8 mouse cellular contexts compared by ENCODE assay signal in the genomic region with DNA sequence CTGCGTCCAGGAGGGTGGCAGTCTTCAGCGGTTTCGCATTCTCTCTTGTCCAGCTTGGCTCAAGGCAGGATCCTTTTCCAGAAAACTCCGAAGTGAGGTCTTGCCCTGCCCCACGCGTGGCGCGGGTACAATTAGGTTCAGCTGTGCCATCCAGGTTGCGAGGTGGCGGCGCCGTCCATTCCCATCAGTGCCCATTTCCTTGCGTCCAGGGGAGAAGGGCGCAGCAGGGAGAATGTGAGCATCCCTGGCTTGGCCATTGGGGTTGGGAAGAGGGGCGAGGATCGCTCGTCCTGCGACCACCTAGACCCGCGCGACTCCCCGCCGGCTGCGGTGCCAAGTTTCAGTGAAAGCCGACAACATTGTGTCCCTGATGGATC. TPM values are rescaled to one million over a fixed set of nuclear protein-coding genes. Genes with fewer than 3 reads are reported as not detected.
DNase-seq lines count a peak whose midpoint lies in the region; ATAC-seq lines count a peak whose summit lies in the region.

No protein-coding gene starts in this region.

- no peaks in the 10 kb centered on the region for H3K27me3 ChIP-seq in heart, embryonic 15.5 days
- H3K27me3 ChIP-seq in hindbrain, embryonic 14.5 days (ENCODE audit: control insufficient read depth, insufficient read depth, low read length): peaks cover 29% of the 10 kb centered on the region
- peaks cover 36% of the 10 kb centered on the region for H3K27me3 ChIP-seq in midbrain, embryonic 14.5 days (ENCODE audit: control insufficient read depth, insufficient read depth, low read length)

- H3K9me3 ChIP-seq in heart, embryonic 15.5 days (replicated peaks): no peaks in the 10 kb centered on the region
- no peaks in the 10 kb centered on the region for H3K9me3 ChIP-seq in hindbrain, embryonic 14.5 days (ENCODE audit: control insufficient read depth, low read length)
- no peaks in the 10 kb centered on the region for H3K9me3 ChIP-seq in midbrain, embryonic 14.5 days (ENCODE audit: control insufficient read depth, low read length)

- peak overlapping the region; percentile 65 for H3K9ac ChIP-seq in heart, embryonic 15.5 days
- H3K9ac ChIP-seq in hindbrain, embryonic 14.5 days: peak overlapping the region; percentile 44; the same call in 1 of the 2 replicates
- peak overlapping the region; percentile 36 for H3K9ac ChIP-seq in midbrain, embryonic 14.5 days (replicated peaks; ENCODE audit: low read length)

- peak; percentile 10; the same call in 1 of the 2 replicates for ATAC-seq in heart, embryonic 15.5 days (replicated peaks; ENCODE audit: insufficient number of reproducible peaks, insufficient read depth, low FRiP score, low read depth)
- peak; percentile 10; the same call in 1 of the 2 replicates for ATAC-seq in common myeloid progenitor, adult 5-6 weeks (replicated peaks; ENCODE audit: low read depth, poor library complexity, severe bottlenecking)
- ATAC-seq in hindbrain, embryonic 14.5 days (ENCODE audit: low FRiP score): peak; percentile 19; the same call in 1 of the 2 replicates
- ATAC-seq in midbrain, embryonic 14.5 days (ENCODE audit: low FRiP score, low TSS enrichment): no peak
- no peak for ATAC-seq in cerebellum, adult (ENCODE audit: insufficient number of reproducible peaks, low FRiP score, low TSS enrichment)

- peaks cover 8% of the 10 kb centered on the region for H3K4me1 ChIP-seq in heart, embryonic 15.5 days (replicated peaks)
- H3K4me1 ChIP-seq in hindbrain, embryonic 14.5 days (replicated peaks; ENCODE audit: control insufficient read depth, insufficient read depth, low read length): no peaks in the 10 kb centered on the region; the same call in 1 of the 2 replicates
- peaks cover 10% of the 10 kb centered on the region for H3K4me1 ChIP-seq in midbrain, embryonic 14.5 days (ENCODE audit: control insufficient read depth, insufficient read depth, low read length)

- under 1% methylated on average over 25 of the region's 25 CpGs for WGBS in heart, embryonic 15.5 days
- 1% methylated on average over 25 of the region's 25 CpGs for WGBS in hindbrain, embryonic 14.5 days
- under 1% methylated on average over 25 of the region's 25 CpGs for WGBS in midbrain, embryonic 14.5 days

- intact Hi-C loops in heart, postnatal 36 days (cut with DNase I): no loop called here

- H3K4me2 ChIP-seq in heart, embryonic 15.5 days: peak overlapping the region; percentile 96
- H3K4me2 ChIP-seq in hindbrain, embryonic 14.5 days (replicated peaks): peak overlapping the region; percentile 59
- peak overlapping the region; percentile 68 for H3K4me2 ChIP-seq in midbrain, embryonic 14.5 days (ENCODE audit: low read length)

- DNase-seq in heart, postnatal 36 days: no peak
- no peak for DNase-seq in hindbrain, embryonic 14.5 days (ENCODE audit: low spot score)
- peak; percentile 21 for DNase-seq in midbrain, embryonic 14.5 days
- no peak for DNase-seq in MN1 (ENCODE audit: low spot score)
- no peak for DNase-seq in testis, postnatal 14 days (ENCODE audit: low spot score)

- H3K36me3 ChIP-seq in heart, embryonic 15.5 days: no peaks in the 10 kb centered on the region
- H3K36me3 ChIP-seq in hindbrain, embryonic 14.5 days (replicated peaks; ENCODE audit: control insufficient read depth, insufficient read depth): no peaks in the 10 kb centered on the region
- no peaks in the 10 kb centered on the region for H3K36me3 ChIP-seq in midbrain, embryonic 14.5 days (ENCODE audit: control insufficient read depth, insufficient read depth, low read length)

- H3K4me3 ChIP-seq in heart, embryonic 15.5 days: peak overlapping the region; percentile 82
- peak overlapping the region; percentile 41 for H3K4me3 ChIP-seq in hindbrain, embryonic 14.5 days (replicated peaks; ENCODE audit: low read length)
- H3K4me3 ChIP-seq in midbrain, embryonic 14.5 days (replicated peaks; ENCODE audit: low read depth, low read length): peak overlapping the region; percentile 34

- no peak overlapping the region; the same call in 1 of the 2 replicates for H3K27ac ChIP-seq in heart, embryonic 15.5 days
- H3K27ac ChIP-seq in hindbrain, embryonic 14.5 days: no peak overlapping the region
- H3K27ac ChIP-seq in midbrain, embryonic 14.5 days (replicated peaks; ENCODE audit: low read depth, low read length): no peak overlapping the region

RNA-seq across cellular contexts. Expression of a gene that starts 0.5 kb away (rescaled TPM):
- 3.8 and 4.2 TPM in 2 replicates for polyA plus RNA-seq in heart, embryonic 15.5 days (2015; fragmentation: Nextera tagmentation; extraction: Ambion mirVana)
- total RNA-seq in heart, postnatal 36 days (2021): 1 to 10 TPM; 1.4 to 2.3 TPM
- 3.5 and 4.6 TPM in 2 replicates for total RNA-seq in common myeloid progenitor, adult 5-6 weeks (2017)
- 5.2 and 6.3 TPM in 2 replicates for polyA plus RNA-seq in hindbrain, embryonic 14.5 days (2014; fragmentation: Nextera tagmentation; extraction: Ambion mirVana)
- 2.1 and 3.1 TPM in 2 replicates for polyA plus RNA-seq in midbrain, embryonic 14.5 days (2014; fragmentation: Nextera tagmentation; extraction: Ambion mirVana)

Comparison
In these comparisons a context has a peak if more than half of its experiments do, and no peak if none do; other contexts are left out.
1. ATAC-seq: peak in heart, embryonic 15.5 days (single experiment), common myeloid progenitor, adult 5-6 weeks (single experiment) and hindbrain, embryonic 14.5 days (single experiment); none in midbrain, embryonic 14.5 days (single experiment) and cerebellum, adult (single experiment).
2. Peak in every context shown above with its lines, with median percentiles within 50 percentile points of each other: H3K4me2 ChIP-seq, H3K4me3 ChIP-seq and H3K9ac ChIP-seq.